Mouse (Mus musculus): ENCODE data around the gene Pnkd. TPM values are rescaled to one million over a fixed set of nuclear protein-coding genes. Genes with fewer than 3 reads are reported as not detected.

Gene Pnkd
- polyA plus RNA-seq, 1 experiment = 68.0 TPM

DNA sequence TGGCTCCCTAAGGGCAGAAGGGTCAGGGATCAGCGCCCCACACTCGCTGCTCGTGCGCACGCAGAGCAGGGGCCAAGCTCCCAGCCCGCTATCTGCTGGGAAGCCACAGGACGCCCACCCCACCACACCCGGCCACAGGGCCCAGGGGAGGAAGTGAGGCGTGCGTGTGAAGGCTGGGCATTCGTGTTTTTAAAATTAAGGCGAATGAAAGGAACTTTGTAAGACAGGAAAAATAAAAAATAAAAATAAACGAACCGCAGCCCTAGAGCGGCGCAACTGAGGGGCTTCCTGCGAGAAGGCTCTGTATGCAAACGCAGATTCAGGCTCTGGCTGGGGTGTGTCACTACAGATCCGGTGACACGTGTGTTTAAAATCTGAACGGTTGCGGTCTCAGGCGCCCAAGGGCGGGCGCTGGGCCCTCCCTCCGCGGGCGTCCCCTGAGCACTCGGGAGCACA, 105.1 kb downstream of the Pnkd start:
- peak overlapping the region; percentile 19 for H3K4me3 ChIP-seq (ENCODE audit: insufficient read depth, poor library complexity, severe bottlenecking)
- H3K79me2 ChIP-seq (ENCODE audit: control insufficient read depth, insufficient read depth) = peaks cover 33% of the 10 kb centered on the region
- no peaks in the 10 kb centered on the region for H3K27me3 ChIP-seq (ENCODE audit: control insufficient read depth, insufficient read depth, insufficient read length)
- peaks cover 22% of the 10 kb centered on the region for H3K79me3 ChIP-seq (ENCODE audit: low read depth)
- peak overlapping the region; percentile 73 for H3ac ChIP-seq (ENCODE audit: control insufficient read depth, insufficient read length, low read depth)
- H3K36me3 ChIP-seq (ENCODE audit: control insufficient read depth, insufficient read depth) = peaks cover 16% of the 10 kb centered on the region
- TF ChIP-seq FOSL1 (IDR thresholded peaks at IDR 0.05; ENCODE audit: insufficient read depth, low read length, poor library complexity, severe bottlenecking) (no peak), MAX (IDR thresholded peaks at IDR 0.05) (peak; percentile 55), USF1 (IDR thresholded peaks at IDR 0.05; ENCODE audit: low read depth) (no peak), MYOD1 (IDR thresholded peaks at IDR 0.05; ENCODE audit: control insufficient read depth, insufficient read length, low read depth) (no peak), CTCF (IDR thresholded peaks at IDR 0.05; ENCODE audit: control insufficient read depth, insufficient read depth, insufficient read length) (no peak), CEBPB (IDR thresholded peaks at IDR 0.05; ENCODE audit: low read depth) (no peak)

DNA sequence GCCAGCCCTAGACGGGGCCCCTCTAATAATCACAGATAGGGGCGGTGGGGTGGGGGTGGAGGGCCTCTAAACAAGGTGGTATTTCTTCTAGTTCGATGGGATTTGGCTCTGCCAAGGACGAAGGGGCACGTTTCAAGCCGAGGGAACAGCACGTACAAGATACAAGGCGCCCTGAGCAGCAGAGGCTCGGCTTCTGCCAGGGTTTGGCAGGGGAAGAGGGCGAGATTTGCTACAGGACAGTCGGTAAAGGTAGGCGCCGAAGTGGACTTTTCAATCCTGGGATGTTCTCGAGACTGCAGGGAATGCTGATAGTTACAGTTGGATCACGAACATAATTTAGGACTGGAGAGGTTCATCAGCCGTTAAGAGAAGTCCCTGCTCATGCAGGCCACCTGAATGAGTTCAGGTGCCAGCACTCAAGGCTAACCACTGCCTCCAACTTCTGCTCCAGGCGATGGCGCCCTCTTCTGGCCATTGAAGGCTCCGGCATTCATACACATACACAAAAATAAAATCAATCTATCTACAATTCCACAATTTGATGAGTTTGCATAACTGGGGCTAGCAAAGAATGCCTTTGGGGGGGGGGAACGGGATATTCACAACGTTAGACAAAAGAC, 105.7 kb downstream of the Pnkd start:
- Histone ChIP-seq H3ac (ENCODE audit: control insufficient read depth, insufficient read length, low read depth) (peak overlapping the region; percentile 36), H3K4me3 (ENCODE audit: insufficient read depth, poor library complexity, severe bottlenecking) (peak overlapping the region; percentile 19), H3K79me2 (ENCODE audit: control insufficient read depth, insufficient read depth) (peaks cover 38% of the 10 kb centered on the region), H3K27me3 (ENCODE audit: control insufficient read depth, insufficient read depth, insufficient read length) (no peaks in the 10 kb centered on the region), H3K36me3 (ENCODE audit: control insufficient read depth, insufficient read depth) (peaks cover 22% of the 10 kb centered on the region), H3K79me3 (ENCODE audit: low read depth) (peaks cover 25% of the 10 kb centered on the region)
- no peak for TF ChIP-seq MAX (IDR thresholded peaks at IDR 0.05)
- TF ChIP-seq CEBPB (IDR thresholded peaks at IDR 0.05; ENCODE audit: low read depth) = no peak
- TF ChIP-seq MYOD1 (IDR thresholded peaks at IDR 0.05; ENCODE audit: control insufficient read depth, insufficient read length, low read depth) = no peak
- TF ChIP-seq CTCF (IDR thresholded peaks at IDR 0.05; ENCODE audit: control insufficient read depth, insufficient read depth, insufficient read length) = peak; percentile 40

DNA sequence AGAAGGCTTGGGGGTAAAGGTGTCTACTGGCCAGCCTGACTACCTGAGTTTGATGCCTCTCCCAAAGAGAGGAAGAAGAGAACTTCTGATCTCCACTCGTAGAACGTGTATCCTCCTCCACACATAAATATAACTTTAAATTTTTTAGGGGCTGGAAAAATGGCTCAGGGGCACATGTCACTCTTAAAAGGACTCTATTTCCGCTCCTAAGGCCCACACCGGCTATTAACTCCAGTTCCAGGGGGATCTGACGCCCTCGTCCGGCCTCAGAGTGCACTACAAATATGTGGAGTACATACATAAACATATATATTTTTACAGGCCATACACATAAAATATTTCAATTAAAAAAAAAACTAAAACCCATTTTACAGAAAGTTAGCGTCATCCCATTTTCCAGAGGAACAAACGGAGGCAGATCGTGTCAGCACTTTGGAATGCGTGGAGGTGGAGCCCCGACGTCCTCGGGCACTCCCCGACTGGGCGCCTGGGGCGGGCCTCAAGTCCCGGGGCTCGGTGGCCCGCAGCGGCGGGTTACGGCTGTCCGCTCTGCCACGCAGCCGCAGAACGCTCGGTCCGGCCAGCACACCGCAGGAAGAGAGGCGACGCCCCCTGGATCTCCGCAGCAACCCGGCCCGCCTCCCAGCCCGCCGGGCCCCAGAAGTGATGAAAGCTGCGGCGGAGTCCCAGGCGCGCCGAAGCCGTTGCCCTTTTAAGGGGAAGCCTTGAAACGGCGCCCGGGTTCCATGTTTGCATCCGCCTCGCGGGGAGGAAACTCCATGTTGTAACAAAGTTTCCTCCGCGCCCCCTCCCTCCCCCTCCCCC, 106.4 kb downstream of the Pnkd start, which contains the start of gene Ctdsp1:
Gene Ctdsp1 (plus strand): TSS at position 586 of the 825 bp plus-strand sequence.
- H3K79me2 ChIP-seq (ENCODE audit: control insufficient read depth, insufficient read depth) = peaks cover 38% of the 10 kb centered on the region
- TF ChIP-seq USF1 (IDR thresholded peaks at IDR 0.05; ENCODE audit: low read depth) (no peak), MYOD1 (IDR thresholded peaks at IDR 0.05; ENCODE audit: control insufficient read depth, insufficient read length, low read depth) (no peak), CEBPB (IDR thresholded peaks at IDR 0.05; ENCODE audit: low read depth) (no peak), FOSL1 (IDR thresholded peaks at IDR 0.05; ENCODE audit: insufficient read depth, low read length, poor library complexity, severe bottlenecking) (no peak), MYOG (IDR thresholded peaks at IDR 0.05; ENCODE audit: control insufficient read depth, extremely low read depth, insufficient read length) (no peak), MAX (IDR thresholded peaks at IDR 0.05) (no peak), CTCF (IDR thresholded peaks at IDR 0.05; ENCODE audit: control insufficient read depth, insufficient read depth, insufficient read length) (no peak)
- peak within 1 kb of the TSS; percentile 95 for H3ac ChIP-seq (ENCODE audit: control insufficient read depth, insufficient read length, low read depth)
- H3K27me3 ChIP-seq (ENCODE audit: control insufficient read depth, insufficient read depth, insufficient read length) = no peaks in the 10 kb centered on the region
- peaks cover 22% of the 10 kb centered on the region for H3K36me3 ChIP-seq (ENCODE audit: control insufficient read depth, insufficient read depth)
- H3K79me3 ChIP-seq (ENCODE audit: low read depth) = peaks cover 25% of the 10 kb centered on the region
- peak within 1 kb of the TSS; percentile 78 for H3K4me3 ChIP-seq (ENCODE audit: insufficient read depth, poor library complexity, severe bottlenecking)

DNA sequence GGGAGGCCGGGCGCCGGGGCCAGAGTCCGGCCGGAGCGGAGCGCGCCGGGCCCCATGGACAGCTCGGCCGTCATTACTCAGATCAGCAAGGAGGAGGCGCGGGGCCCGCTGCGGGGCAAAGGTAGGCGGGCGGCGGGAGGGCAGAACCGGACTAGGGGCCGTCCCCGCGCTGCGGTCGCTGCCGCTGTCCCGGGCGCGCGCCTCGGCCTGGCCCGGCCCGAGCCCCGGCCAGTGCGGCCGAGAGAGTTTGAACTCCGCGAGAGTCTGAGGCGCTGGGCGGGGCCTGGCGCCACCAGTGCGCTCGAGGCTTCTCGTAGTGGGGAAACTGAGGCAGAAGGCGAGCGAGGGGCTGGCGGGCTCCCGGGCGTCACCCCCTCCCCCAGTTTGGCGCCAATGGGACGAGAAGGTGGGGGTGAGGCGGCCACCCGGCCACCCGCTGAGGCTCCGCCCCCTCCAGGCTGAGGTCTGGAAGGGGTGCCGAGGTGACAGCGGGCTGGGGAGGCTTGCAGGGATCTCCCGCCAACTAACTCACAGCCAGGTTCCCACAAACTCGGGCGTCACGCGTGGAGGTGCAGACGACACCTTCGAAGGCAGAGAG, 107.2 kb downstream of the Pnkd start:
- peak overlapping the region; percentile 95 for H3ac ChIP-seq (ENCODE audit: control insufficient read depth, insufficient read length, low read depth)
- peaks cover 22% of the 10 kb centered on the region for H3K36me3 ChIP-seq (ENCODE audit: control insufficient read depth, insufficient read depth)
- H3K27me3 ChIP-seq (ENCODE audit: control insufficient read depth, insufficient read depth, insufficient read length) = no peaks in the 10 kb centered on the region
- H3K79me3 ChIP-seq (ENCODE audit: low read depth) = peaks cover 25% of the 10 kb centered on the region
- TF ChIP-seq CEBPB (IDR thresholded peaks at IDR 0.05; ENCODE audit: low read depth) = no peak
- TF ChIP-seq MYOD1 (IDR thresholded peaks at IDR 0.05; ENCODE audit: control insufficient read depth, insufficient read length, low read depth) = no peak
- TF ChIP-seq USF1 (IDR thresholded peaks at IDR 0.05; ENCODE audit: low read depth) = no peak
- no peak for TF ChIP-seq MAX (IDR thresholded peaks at IDR 0.05)
- TF ChIP-seq CTCF (IDR thresholded peaks at IDR 0.05; ENCODE audit: control insufficient read depth, insufficient read depth, insufficient read length) = no peak
- TF ChIP-seq MYOG (IDR thresholded peaks at IDR 0.05; ENCODE audit: control insufficient read depth, extremely low read depth, insufficient read length) = no peak
- TF ChIP-seq FOSL1 (IDR thresholded peaks at IDR 0.05; ENCODE audit: insufficient read depth, low read length, poor library complexity, severe bottlenecking) = no peak
- H3K79me2 ChIP-seq (ENCODE audit: control insufficient read depth, insufficient read depth) = peaks cover 38% of the 10 kb centered on the region
- peak overlapping the region; percentile 78 for H3K4me3 ChIP-seq (ENCODE audit: insufficient read depth, poor library complexity, severe bottlenecking)

DNA sequence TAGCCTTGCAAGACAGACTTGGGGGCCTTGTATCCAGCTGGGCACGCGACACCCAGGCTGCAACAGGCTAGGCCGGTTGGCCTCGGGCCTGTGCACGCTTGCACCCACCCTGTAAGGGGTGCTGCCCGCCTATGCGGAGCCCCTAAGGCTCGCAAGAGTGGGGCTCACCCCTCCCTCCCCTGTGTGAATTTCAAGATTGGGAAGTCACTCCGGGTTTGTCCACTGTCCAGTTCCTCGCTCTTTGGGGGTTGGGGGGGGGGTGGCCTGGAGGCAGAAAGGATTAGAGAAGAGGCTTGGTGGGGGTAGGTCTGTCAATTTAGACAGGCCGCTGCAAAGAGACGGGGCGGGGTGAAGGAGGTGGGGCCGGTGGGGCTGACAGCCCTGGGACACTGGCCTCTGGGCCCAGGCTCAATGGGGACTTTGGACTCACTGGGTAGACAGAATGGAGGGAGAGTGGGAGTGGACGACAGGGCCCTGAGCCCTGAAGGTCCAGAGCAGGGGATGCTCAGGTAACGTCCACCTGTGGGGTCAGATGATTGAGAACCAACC, 107.8 kb downstream of the Pnkd start:
- Histone ChIP-seq H3ac (ENCODE audit: control insufficient read depth, insufficient read length, low read depth) (peak overlapping the region; percentile 95), H3K79me3 (ENCODE audit: low read depth) (peaks cover 25% of the 10 kb centered on the region), H3K79me2 (ENCODE audit: control insufficient read depth, insufficient read depth) (peaks cover 38% of the 10 kb centered on the region), H3K4me3 (ENCODE audit: insufficient read depth, poor library complexity, severe bottlenecking) (peak overlapping the region; percentile 78), H3K36me3 (ENCODE audit: control insufficient read depth, insufficient read depth) (peaks cover 22% of the 10 kb centered on the region), H3K27me3 (ENCODE audit: control insufficient read depth, insufficient read depth, insufficient read length) (no peaks in the 10 kb centered on the region)
- no peak for TF ChIP-seq USF1 (IDR thresholded peaks at IDR 0.05; ENCODE audit: low read depth)

Data from C2C12 (cell line).